Comparison of ENCODE assay signal across 8 mouse cellular contexts in the genomic region with DNA sequence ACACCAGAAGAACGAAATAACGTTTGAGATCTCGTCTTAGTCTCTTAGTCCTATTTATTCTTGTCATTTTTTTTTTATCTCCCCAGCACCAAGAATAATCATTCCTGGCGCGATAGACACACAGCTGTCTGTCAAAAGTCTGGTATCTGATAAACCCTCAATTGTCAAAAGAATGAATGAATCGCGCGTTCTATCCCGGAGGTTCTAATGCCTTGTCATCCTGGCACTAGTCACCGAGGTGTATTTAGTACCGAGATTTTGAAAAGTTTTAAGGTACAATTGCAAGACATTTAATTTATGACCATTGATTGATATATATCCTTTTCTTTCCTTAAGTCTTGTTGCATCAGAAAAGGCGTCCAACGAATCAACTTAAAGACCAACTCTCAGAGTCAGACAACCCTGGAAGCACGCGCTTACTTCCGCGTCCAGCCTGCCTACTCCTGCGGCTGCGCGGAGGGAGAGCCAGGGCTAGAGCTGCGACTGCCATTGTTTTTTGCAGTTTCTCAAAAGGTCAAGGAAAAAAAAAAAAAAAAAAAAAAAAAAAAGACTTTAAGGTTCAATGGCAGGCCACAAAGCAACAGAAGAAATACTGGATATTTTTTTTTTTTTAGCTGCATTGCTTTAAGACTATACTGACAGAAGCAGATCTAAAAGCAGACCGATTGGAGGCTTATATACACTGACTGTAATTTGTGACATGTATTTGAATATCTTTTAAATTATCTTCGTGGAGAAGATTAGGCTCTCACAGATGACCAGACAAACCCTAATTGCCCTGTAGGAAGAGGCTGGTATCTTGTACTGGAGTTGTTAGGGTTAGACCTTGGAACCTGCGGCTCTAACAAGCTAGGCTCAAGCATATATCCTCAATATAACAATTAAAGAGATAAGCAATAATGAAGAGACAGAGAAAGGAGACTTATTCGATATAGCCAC. TPM values are rescaled to one million over a fixed set of nuclear protein-coding genes. Genes with fewer than 3 reads are reported as not detected.
DNase-seq lines count a peak whose midpoint lies in the region; ATAC-seq and TF ChIP-seq lines count a peak whose summit lies in the region.

No protein-coding gene starts in this region.

- peaks cover 6% of the 10 kb centered on the region for H3K27me3 ChIP-seq in G1E (ENCODE audit: insufficient read depth, low read length)
- H3K27me3 ChIP-seq in forebrain, embryonic 14.5 days (replicated peaks; ENCODE audit: control insufficient read depth, insufficient read depth, low read length) = no peaks in the 10 kb centered on the region
- H3K27me3 ChIP-seq in lung, embryonic 16.5 days (ENCODE audit: control insufficient read depth, insufficient read depth, low read depth, low read length) = no peaks in the 10 kb centered on the region; the same call in 1 of the 2 replicates

- peaks cover 20% of the 10 kb centered on the region for H3K36me3 ChIP-seq in G1E (replicated peaks)
- 0 out of 2 replicates have a peak, but pooled peaks cover 11% of the 10 kb centered on the region for H3K36me3 ChIP-seq in forebrain, embryonic 14.5 days (ENCODE audit: control insufficient read depth, insufficient read depth, low read length)
- peaks cover 3% of the 10 kb centered on the region; the same call in 1 of the 2 replicates for H3K36me3 ChIP-seq in lung, embryonic 16.5 days (ENCODE audit: control insufficient read depth, insufficient read depth, low read length)

- DNase-seq in G1E (ENCODE audit: low spot score) = peak; percentile 86
- DNase-seq in forebrain, embryonic 14.5 days (ENCODE audit: low spot score) = peak; percentile 89
- DNase-seq in layer of hippocampus, adult 8-10 months (ENCODE audit: low spot score in 2 of 2) = peak; percentile 44 to 50
- peak; percentile 73 for DNase-seq in ovary, postnatal 36 days (ENCODE audit: low spot score)
- peak; percentile 78 for DNase-seq in thymus, postnatal 14 days

- H3K9me3 ChIP-seq in G1E (replicated peaks) = no peaks in the 10 kb centered on the region
- H3K9me3 ChIP-seq in forebrain, embryonic 14.5 days (replicated peaks; ENCODE audit: control insufficient read depth, low read length) = no peaks in the 10 kb centered on the region
- H3K9me3 ChIP-seq in lung, embryonic 16.5 days (ENCODE audit: control insufficient read depth, low read length) = no peaks in the 10 kb centered on the region

- peak overlapping the region; percentile 86 for H3K4me2 ChIP-seq in forebrain, embryonic 14.5 days (ENCODE audit: low read length)
- peak overlapping the region; percentile 74 for H3K4me2 ChIP-seq in lung, embryonic 16.5 days (ENCODE audit: low read depth, low read length)

- no peak overlapping the region; the same call in 1 of the 2 replicates for H3K27ac ChIP-seq in forebrain, embryonic 14.5 days (ENCODE audit: low read depth, low read length)
- H3K27ac ChIP-seq in lung, embryonic 16.5 days (ENCODE audit: low read length) = peak overlapping the region; percentile 97

- ATAC-seq in G1E (ENCODE audit: extremely low read depth, insufficient number of reproducible peaks, low FRiP score, poor library complexity, severe bottlenecking) = peak; percentile 64
- ATAC-seq in cerebellum, adult (ENCODE audit: insufficient number of reproducible peaks, low FRiP score, low TSS enrichment) = peak; percentile 56; the same call in 1 of the 2 replicates
- peak; percentile 81 for ATAC-seq in forebrain, embryonic 14.5 days
- ATAC-seq in hematopoietic stem cell, adult 5-6 weeks (replicated peaks in 1 of 2; ENCODE audit: insufficient read depth in 1 of 2, low FRiP score in 2 of 2, low TSS enrichment in 1 of 2, low read depth in 1 of 2, poor library complexity in 2 of 2, severe bottlenecking in 2 of 2) = peak; percentile 51 to 67; a peak in 3 of 4 replicates
- ATAC-seq in lung, embryonic 16.5 days (ENCODE audit: low read depth) = peak; percentile 76

- WGBS in forebrain, embryonic 14.5 days = 12% methylated on average over 25 of the region's 25 CpGs
- whole genome bisulfite sequencing in lung, embryonic 16.5 days = 12% methylated on average over 25 of the region's 25 CpGs

- no peak for TF ChIP-seq CTCF in G1E (IDR thresholded peaks at IDR 0.05; ENCODE audit: low read depth, low read length)

- H3K4me3 ChIP-seq in G1E (ENCODE audit: low read depth, low read length) = peak overlapping the region; percentile 95
- peak overlapping the region; percentile 87 for H3K4me3 ChIP-seq in forebrain, embryonic 14.5 days (ENCODE audit: low read depth, low read length)
- H3K4me3 ChIP-seq in lung, embryonic 16.5 days (ENCODE audit: low read length) = peak overlapping the region; percentile 98

- H3K9ac ChIP-seq in forebrain, embryonic 14.5 days (ENCODE audit: low read length) = no peak overlapping the region; the same call in 1 of the 2 replicates
- no peak overlapping the region for H3K9ac ChIP-seq in lung, embryonic 16.5 days (ENCODE audit: low read length)

- peaks cover 35% of the 10 kb centered on the region for H3K4me1 ChIP-seq in G1E (ENCODE audit: insufficient read depth, low read depth, low read length)
- H3K4me1 ChIP-seq in forebrain, embryonic 14.5 days (ENCODE audit: control insufficient read depth, insufficient read depth, low read length) = peaks cover 14% of the 10 kb centered on the region
- H3K4me1 ChIP-seq in lung, embryonic 16.5 days (replicated peaks; ENCODE audit: control insufficient read depth, insufficient read depth, low read length) = peaks cover 14% of the 10 kb centered on the region

RNA-seq across cellular contexts. Expression of a gene that starts 0.6 kb away (rescaled TPM):
- 116 and 131 TPM in 2 replicates for total RNA-seq in G1E (2014; fragmentation: Nextera tagmentation)
- total RNA-seq in G1E (2017) = 43.0 and 51.4 TPM in 2 replicates
- 12.3 and 14.6 TPM in 2 replicates for polyA plus RNA-seq in G1E (2012)
- 14.7 and 19.3 TPM in 2 replicates for polyA plus RNA-seq in forebrain, embryonic 14.5 days (2014; fragmentation: Nextera tagmentation; extraction: Ambion mirVana)
- total RNA-seq in hematopoietic stem cell, adult 5-6 weeks (2017) = 34.3 and 36.7 TPM in 2 replicates
- total RNA-seq in layer of hippocampus, adult 8-10 months (2022) = 10 to 100 TPM; 54.3 to 73.3 (median 66.3) TPM
- 15.2 and 16.1 TPM in 2 replicates for polyA plus RNA-seq in lung, embryonic 16.5 days (2015; fragmentation: Nextera tagmentation; extraction: Ambion mirVana)
